Mouse (Mus musculus): Measurements from ENCODE around the gene Insl3. TPM values are rescaled to one million over a fixed set of nuclear protein-coding genes. Genes with fewer than 3 reads are reported as not detected.

The Insl3 gene
- not detected for polyA plus RNA-seq (2014; fragmentation: Illumina TruSeq; extraction: RNeasy Lipid Tissue Mini Kit (QIAGEN cat#74804))

DNA sequence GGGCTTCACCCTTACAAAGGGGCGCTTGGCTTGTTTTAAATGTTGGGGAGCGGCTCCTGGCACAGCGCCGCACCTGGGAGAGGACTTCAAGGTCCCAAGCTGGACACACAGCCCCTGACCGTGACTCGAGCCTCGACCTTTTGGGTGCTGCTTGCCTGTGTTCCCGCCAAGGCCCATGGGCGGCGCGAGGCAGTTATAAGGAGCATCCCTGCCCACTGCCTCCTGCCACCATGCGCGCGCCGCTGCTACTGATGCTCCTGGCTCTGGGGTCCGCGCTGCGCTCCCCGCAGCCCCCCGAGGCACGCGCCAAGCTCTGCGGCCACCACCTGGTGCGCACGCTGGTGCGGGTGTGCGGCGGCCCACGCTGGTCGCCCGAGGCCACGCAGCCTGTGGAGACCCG, at the start of gene Insl3:
Insl3 (plus strand) TSS at position 187 of the 400 bp plus-strand sequence.

GRCm38 (mm10) chr8:71671549-71671965, 17.5 kb upstream of the Insl3 start, which contains the start of gene Unc13a:
TSS of gene Unc13a (minus strand) at chr8:71671757.

DNA sequence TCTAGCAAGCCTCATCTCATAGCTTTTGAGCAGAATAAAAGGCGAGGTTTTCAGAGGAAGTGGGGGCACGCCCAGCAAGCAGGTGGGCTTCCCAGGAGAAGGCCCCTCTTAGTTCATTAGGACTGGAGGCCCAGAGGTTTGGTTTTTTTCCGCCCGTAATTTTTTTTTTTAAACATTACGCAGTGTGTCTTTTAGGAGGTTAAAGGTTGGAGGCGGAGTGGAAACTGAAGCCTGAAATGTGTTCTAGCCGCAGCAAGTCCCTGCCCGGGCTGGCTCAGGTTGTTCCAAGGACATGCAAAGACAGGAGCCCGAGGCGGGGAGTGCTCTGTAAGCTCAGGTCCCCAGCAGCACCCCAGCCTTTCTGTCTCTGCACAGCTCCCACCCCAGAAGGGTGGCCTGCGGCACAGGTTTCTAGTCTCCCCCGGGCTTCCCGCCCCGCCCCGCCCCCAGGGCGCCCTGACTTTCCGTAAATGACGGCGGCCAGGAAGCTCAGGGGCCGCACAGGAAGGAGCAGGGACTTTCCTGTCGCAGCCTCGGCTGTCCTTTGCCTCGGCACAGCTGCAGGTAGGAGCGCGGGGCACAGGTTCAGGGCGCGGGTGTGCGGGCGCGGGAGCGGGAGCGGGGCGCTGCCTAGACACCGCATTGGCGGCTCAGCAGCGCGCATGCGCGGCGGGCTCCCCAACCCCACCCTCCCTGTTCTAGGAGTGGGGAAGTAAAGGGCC, 12.8 kb upstream of the Insl3 start, which contains the start of gene Jak3:
Jak3 (plus strand) TSS at position 277 of the 722 bp plus-strand sequence.

DNA sequence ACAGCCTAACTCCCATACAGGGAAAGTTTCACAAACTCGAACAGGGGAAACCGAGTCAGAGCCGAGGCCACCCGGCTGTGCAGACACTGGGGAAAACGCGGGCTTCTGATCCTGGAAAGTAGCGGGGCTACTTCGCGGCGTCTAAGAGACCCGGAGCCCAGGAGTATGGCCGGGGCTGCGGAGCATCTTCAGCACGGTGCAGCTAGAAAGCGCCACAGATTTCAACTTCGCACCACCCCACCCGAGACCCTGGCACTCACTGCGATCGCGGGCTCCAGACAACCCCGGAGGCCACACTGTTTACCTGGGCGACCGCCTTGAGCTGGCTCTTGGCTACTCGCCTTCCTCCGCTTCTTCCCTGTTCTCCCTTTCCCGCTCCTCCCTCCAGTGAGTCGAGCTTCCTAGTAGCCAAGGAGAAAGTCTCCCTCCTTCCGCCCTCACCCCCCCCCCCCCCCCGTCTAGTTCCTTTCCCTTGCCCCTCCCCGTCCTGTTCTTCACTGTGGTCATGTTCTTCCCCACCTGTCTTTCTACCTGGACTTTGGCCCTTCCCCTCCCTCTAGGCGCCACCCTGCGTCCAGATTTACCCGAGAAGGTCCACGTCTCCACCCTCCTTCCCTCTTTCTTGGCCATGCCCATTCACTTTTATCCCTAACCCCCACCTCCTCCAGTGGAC, 12.5 kb downstream of the Insl3 start, which contains the start of gene B3gnt3:
B3gnt3 (minus strand) TSS at position 376 of the 673 bp plus-strand sequence.

GRCm38 (mm10) chr8:71725122-71725924, 36.3 kb downstream of the Insl3 start, which contains the start of gene Fcho1:
TSS of gene Fcho1 (minus strand) at chr8:71725716.

Other genes starting within 250 kb of the Insl3 start
- gene Abhd8, start 225.6 kb upstream of the Insl3 start, polyA plus RNA-seq (2014; fragmentation: Illumina TruSeq; extraction: RNeasy Lipid Tissue Mini Kit (QIAGEN cat#74804)) = 0.68 TPM
- gene Mrpl34, start 224.3 kb upstream of the Insl3 start, polyA plus RNA-seq (2014; fragmentation: Illumina TruSeq; extraction: RNeasy Lipid Tissue Mini Kit (QIAGEN cat#74804)) = 9.7 TPM
- gene Dda1, start 220.0 kb upstream of the Insl3 start, polyA plus RNA-seq (2014; fragmentation: Illumina TruSeq; extraction: RNeasy Lipid Tissue Mini Kit (QIAGEN cat#74804)) = 3.4 TPM
- gene Ano8, start 203.3 kb upstream of the Insl3 start, polyA plus RNA-seq (2014; fragmentation: Illumina TruSeq; extraction: RNeasy Lipid Tissue Mini Kit (QIAGEN cat#74804)) = 1.00 TPM
- gene Gtpbp3, start 201.1 kb upstream of the Insl3 start, polyA plus RNA-seq (2014; fragmentation: Illumina TruSeq; extraction: RNeasy Lipid Tissue Mini Kit (QIAGEN cat#74804)) = 1.3 TPM
- 0.46 TPM for gene Plvap, start 177.5 kb upstream of the Insl3 start, polyA plus RNA-seq (2014; fragmentation: Illumina TruSeq; extraction: RNeasy Lipid Tissue Mini Kit (QIAGEN cat#74804))
- not detected for gene Ccdc194, start 163.5 kb upstream of the Insl3 start, polyA plus RNA-seq (2014; fragmentation: Illumina TruSeq; extraction: RNeasy Lipid Tissue Mini Kit (QIAGEN cat#74804))
- 8.3 TPM for gene Bst2, start 151.8 kb upstream of the Insl3 start, polyA plus RNA-seq (2014; fragmentation: Illumina TruSeq; extraction: RNeasy Lipid Tissue Mini Kit (QIAGEN cat#74804))
- 0.66 TPM for gene Mvb12a, start 146.3 kb upstream of the Insl3 start, polyA plus RNA-seq (2014; fragmentation: Illumina TruSeq; extraction: RNeasy Lipid Tissue Mini Kit (QIAGEN cat#74804))
- gene Tmem221, start 130.3 kb upstream of the Insl3 start, polyA plus RNA-seq (2014; fragmentation: Illumina TruSeq; extraction: RNeasy Lipid Tissue Mini Kit (QIAGEN cat#74804)) = 3.4 TPM
- 0.26 TPM for gene Nxnl1, start 122.6 kb upstream of the Insl3 start, polyA plus RNA-seq (2014; fragmentation: Illumina TruSeq; extraction: RNeasy Lipid Tissue Mini Kit (QIAGEN cat#74804))
- 4.7 TPM for gene Slc27a1, start 120.3 kb upstream of the Insl3 start, polyA plus RNA-seq (2014; fragmentation: Illumina TruSeq; extraction: RNeasy Lipid Tissue Mini Kit (QIAGEN cat#74804))
- gene Pgls, start 97.0 kb upstream of the Insl3 start, polyA plus RNA-seq (2014; fragmentation: Illumina TruSeq; extraction: RNeasy Lipid Tissue Mini Kit (QIAGEN cat#74804)) = 0.17 TPM
- gene Fam129c, start 91.6 kb upstream of the Insl3 start, polyA plus RNA-seq (2014; fragmentation: Illumina TruSeq; extraction: RNeasy Lipid Tissue Mini Kit (QIAGEN cat#74804)) = not detected
- 73.2 TPM for gene Colgalt1, start 78.2 kb upstream of the Insl3 start, polyA plus RNA-seq (2014; fragmentation: Illumina TruSeq; extraction: RNeasy Lipid Tissue Mini Kit (QIAGEN cat#74804))
- not detected for gene Unc13a, start 17.5 kb upstream of the Insl3 start, polyA plus RNA-seq (2014; fragmentation: Illumina TruSeq; extraction: RNeasy Lipid Tissue Mini Kit (QIAGEN cat#74804))
- gene Jak3, start 12.9 kb upstream of the Insl3 start, polyA plus RNA-seq (2014; fragmentation: Illumina TruSeq; extraction: RNeasy Lipid Tissue Mini Kit (QIAGEN cat#74804)) = not detected
- 2.2 TPM for gene B3gnt3, start 12.6 kb downstream of the Insl3 start, polyA plus RNA-seq (2014; fragmentation: Illumina TruSeq; extraction: RNeasy Lipid Tissue Mini Kit (QIAGEN cat#74804))
- not detected for gene Fcho1, start 36.5 kb downstream of the Insl3 start, polyA plus RNA-seq (2014; fragmentation: Illumina TruSeq; extraction: RNeasy Lipid Tissue Mini Kit (QIAGEN cat#74804))
- gene Zfp709, start 192.8 kb downstream of the Insl3 start, polyA plus RNA-seq (2014; fragmentation: Illumina TruSeq; extraction: RNeasy Lipid Tissue Mini Kit (QIAGEN cat#74804)) = 46.4 TPM
- gene Zfp882, start 219.4 kb downstream of the Insl3 start, polyA plus RNA-seq (2014; fragmentation: Illumina TruSeq; extraction: RNeasy Lipid Tissue Mini Kit (QIAGEN cat#74804)) = 28.3 TPM
- 135 TPM for gene Zfp617, start 219.4 kb downstream of the Insl3 start, polyA plus RNA-seq (2014; fragmentation: Illumina TruSeq; extraction: RNeasy Lipid Tissue Mini Kit (QIAGEN cat#74804))